Comparison of ENCODE assay signal across 8 mouse cellular contexts in the genomic region with DNA sequence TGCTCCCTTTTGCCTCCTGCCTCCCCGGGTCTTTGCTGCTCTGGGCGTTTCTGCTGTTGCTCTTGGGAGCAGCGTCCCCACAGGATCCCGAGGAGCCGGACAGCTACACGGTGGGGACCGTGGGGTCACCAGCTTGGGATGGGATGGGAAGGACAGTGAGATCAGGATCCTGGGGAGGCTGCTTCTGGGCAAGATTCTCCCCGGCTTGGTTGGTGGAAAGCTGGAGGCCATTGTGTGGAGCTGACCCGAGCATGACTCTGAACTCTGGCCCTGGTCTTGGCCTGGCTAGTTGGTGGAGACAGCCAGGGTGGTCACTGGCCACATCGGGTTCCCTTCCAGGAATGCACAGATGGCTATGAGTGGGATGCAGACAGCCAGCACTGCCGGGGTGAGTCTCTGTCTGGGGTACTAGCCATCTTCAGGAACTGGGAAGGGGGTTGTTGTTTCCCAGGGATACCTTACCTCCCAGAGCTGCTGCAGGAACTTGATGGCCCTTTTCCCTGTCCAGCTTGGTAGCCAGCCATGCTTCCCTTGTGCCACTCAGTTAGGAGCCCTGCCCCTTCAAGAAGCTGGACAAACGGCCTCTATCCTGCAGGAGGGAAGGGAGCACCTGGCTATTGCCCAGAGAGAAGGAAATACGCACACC. TPM values are rescaled to one million over a fixed set of nuclear protein-coding genes. Genes with fewer than 3 reads are reported as not detected.
DNase-seq lines count a peak whose midpoint lies in the region; ATAC-seq and TF ChIP-seq lines count a peak whose summit lies in the region.

No protein-coding gene starts in this region.

- no peak for DNase-seq in layer of hippocampus, adult 2 months (ENCODE audit: low spot score in 2 of 2)
- DNase-seq in layer of hippocampus, adult 9-10 months (ENCODE audit: low spot score) = no peak
- peak; percentile 69 for DNase-seq in cerebellum, adult 9-10 months
- DNase-seq in heart, postnatal 10 days = peak; percentile 28 to 46
- DNase-seq in midbrain, embryonic 10.5 days (ENCODE audit: low spot score) = no peak
- DNase-seq in gastrocnemius, adult 18-20 months (ENCODE audit: low spot score) = no peak
- no peak for DNase-seq in gastrocnemius, postnatal 36 days

- no peak for ATAC-seq in monocyte, adult 5-6 weeks (replicated peaks; ENCODE audit: insufficient number of reproducible peaks, low FRiP score, low TSS enrichment, poor library complexity, severe bottlenecking)

- peaks cover 27% of the 10 kb centered on the region for H3K4me1 ChIP-seq in midbrain, embryonic 10.5 days

- H3K4me3 ChIP-seq in layer of hippocampus, adult 2 months = peak overlapping the region; percentile 55
- peak overlapping the region; percentile 68 for H3K4me3 ChIP-seq in midbrain, embryonic 10.5 days

- 27% methylated on average over 13 of the region's 13 CpGs for WGBS in midbrain, embryonic 10.5 days

- H3K36me3 ChIP-seq in midbrain, embryonic 10.5 days = peaks cover 29% of the 10 kb centered on the region

- intact Hi-C loops in heart, postnatal 10 days (cut with DNase I) = no loop called here
- intact Hi-C loops in gastrocnemius, postnatal 36 days (cut with DNase I) = no loop called here

- no peaks in the 10 kb centered on the region for H3K9me3 ChIP-seq in midbrain, embryonic 10.5 days (replicated peaks)

- H3K27me3 ChIP-seq in midbrain, embryonic 10.5 days (ENCODE audit: low read depth, poor library complexity, severe bottlenecking) = peaks cover 10% of the 10 kb centered on the region; the same call in 1 of the 2 replicates

- TF ChIP-seq CTCF in layer of hippocampus, adult 2 months (conservative IDR thresholded peaks at IDR 0.05) = no peak

- peak overlapping the region; percentile 82 for H3K27ac ChIP-seq in layer of hippocampus, adult 2 months
- H3K27ac ChIP-seq in midbrain, embryonic 10.5 days (replicated peaks) = peak overlapping the region; percentile 90

RNA-seq across cellular contexts. Expression of a gene that starts 1.4 kb away (rescaled TPM):
- total RNA-seq in layer of hippocampus, adult 2 months (2021) = 10 to 100 TPM; 13.2 to 14.1 TPM
- total RNA-seq in heart, postnatal 10 days (2021) = 10 to 100 TPM; 28.6 to 32.7 TPM
- 67.6 and 69.1 TPM in 2 replicates for polyA plus RNA-seq in midbrain, embryonic 10.5 days (2016; fragmentation: Nextera tagmentation; extraction: Ambion mirVana)
- 2.0 to 5.9 TPM in 2 of 3 replicates, not detected in the other for total RNA-seq in monocyte, adult 5-6 weeks (2017)
- 1 to 10 TPM; 4.0 to 5.6 TPM for total RNA-seq in gastrocnemius, adult 18-20 months (2021)
- total RNA-seq in gastrocnemius, postnatal 36 days (2021) = 1 to 10 TPM; 5.3 to 6.3 TPM

RNA-seq across cellular contexts. Expression of a gene that starts 6.9 kb away (rescaled TPM):
- total RNA-seq in layer of hippocampus, adult 2 months (2021) = under 1 TPM in 1 of 2 experiments, not detected in 1; 0.31 TPM
- total RNA-seq in heart, postnatal 10 days (2021) = under 1 TPM; 0.41 to 0.45 TPM
- polyA plus RNA-seq in midbrain, embryonic 10.5 days (2016; fragmentation: Nextera tagmentation; extraction: Ambion mirVana) = 1.7 and 2.7 TPM in 2 replicates
- 113 to 416 TPM (median 150 TPM) in 3 replicates for total RNA-seq in monocyte, adult 5-6 weeks (2017)
- not detected for total RNA-seq in gastrocnemius, adult 18-20 months (2021)
- not detected for total RNA-seq in gastrocnemius, postnatal 36 days (2021)

RNA-seq across cellular contexts. Expression of a gene that starts 13.0 kb away (rescaled TPM):
- total RNA-seq in layer of hippocampus, adult 2 months (2021) = 10 to 100 TPM; 40.9 to 42.9 TPM
- total RNA-seq in heart, postnatal 10 days (2021) = 10 to 100 TPM; 24.3 to 25.5 TPM
- 41.3 and 47.0 TPM in 2 replicates for polyA plus RNA-seq in midbrain, embryonic 10.5 days (2016; fragmentation: Nextera tagmentation; extraction: Ambion mirVana)
- total RNA-seq in monocyte, adult 5-6 weeks (2017) = 8.7 to 20.2 TPM (median 11.6 TPM) in 3 replicates
- total RNA-seq in gastrocnemius, adult 18-20 months (2021) = 10 to 100 TPM; 18.3 to 22.1 TPM
- 10 to 100 TPM; 16.1 to 19.8 TPM for total RNA-seq in gastrocnemius, postnatal 36 days (2021)

RNA-seq across cellular contexts. Expression of a gene that starts 14.8 kb away (rescaled TPM):
- 10 to 100 TPM; 87.2 to 89.6 TPM for total RNA-seq in layer of hippocampus, adult 2 months (2021)
- total RNA-seq in heart, postnatal 10 days (2021) = 10 to 100 TPM; 90.2 to 91.5 TPM
- 98.0 and 111 TPM in 2 replicates for polyA plus RNA-seq in midbrain, embryonic 10.5 days (2016; fragmentation: Nextera tagmentation; extraction: Ambion mirVana)
- 71.3 to 104 TPM (median 95.3 TPM) in 3 replicates for total RNA-seq in monocyte, adult 5-6 weeks (2017)
- total RNA-seq in gastrocnemius, adult 18-20 months (2021) = 10 to 100 TPM; 33.7 to 38.5 TPM
- total RNA-seq in gastrocnemius, postnatal 36 days (2021) = 10 to 100 TPM; 35.2 to 41.5 TPM

RNA-seq across cellular contexts. Expression of a gene that starts 15.1 kb away (rescaled TPM):
- 1,000 to 10,000 TPM; 1,280 to 1,287 TPM for total RNA-seq in layer of hippocampus, adult 2 months (2021)
- total RNA-seq in heart, postnatal 10 days (2021) = 100 to 1,000 TPM; 497 to 519 TPM
- polyA plus RNA-seq in midbrain, embryonic 10.5 days (2016; fragmentation: Nextera tagmentation; extraction: Ambion mirVana) = 3,131 and 3,331 TPM in 2 replicates
- total RNA-seq in monocyte, adult 5-6 weeks (2017) = 931 to 1,266 TPM (median 1,127 TPM) in 3 replicates
- 10 to 100 TPM; 48.4 to 74.2 TPM for total RNA-seq in gastrocnemius, adult 18-20 months (2021)
- 10 to 100 TPM; 67.8 to 72.7 TPM for total RNA-seq in gastrocnemius, postnatal 36 days (2021)

Comparison
In these comparisons a context has a peak if more than half of its experiments do, and no peak if none do; other contexts are left out.
1. DNase-seq: peak in cerebellum, adult 9-10 months (single experiment) and heart, postnatal 10 days (2 of 2); none in layer of hippocampus, adult 2 months (0 of 2), layer of hippocampus, adult 9-10 months (single experiment), midbrain, embryonic 10.5 days (single experiment), gastrocnemius, adult 18-20 months (single experiment) and gastrocnemius, postnatal 36 days (0 of 2).
2. RNA of a gene that starts 6.9 kb away (total RNA-seq): 113 to 416 TPM in monocyte, adult 5-6 weeks; 0.41 to 0.45 TPM in heart, postnatal 10 days, 0.31 TPM in layer of hippocampus, adult 2 months, not detected in gastrocnemius, adult 18-20 months and not detected in gastrocnemius, postnatal 36 days; every median in the first group is over 10 times any median in the second.